Mouse (Mus musculus) C2C12 (cell line): ENCODE measurements around the gene Zfp266.

Experiments used
- CEBPB ChIP-seq: IDR thresholded peaks from one replicate; pipeline ENCODE4 v1.6.1; 2011; ENCODE audit warnings: low read depth, mild to moderate bottlenecking, control low read depth, moderate library complexity
- CTCF ChIP-seq: IDR thresholded peaks from one replicate; pipeline ENCODE4 v1.5.1; 2011; ENCODE audit not compliant: control insufficient read depth, insufficient read depth, insufficient read length
- FOSL1 ChIP-seq: IDR thresholded peaks from one replicate; pipeline ENCODE4 v1.8.0; 2011; ENCODE audit warnings: mild to moderate bottlenecking, low read length; ENCODE audit not compliant: poor library complexity, insufficient read depth, severe bottlenecking
- MAX ChIP-seq: IDR thresholded peaks from one replicate; pipeline ENCODE4 v1.6.1; 2011; ENCODE audit warnings: mild to moderate bottlenecking, control low read depth
- USF1 ChIP-seq: IDR thresholded peaks from one replicate; pipeline ENCODE4 v1.6.1; 2011; ENCODE audit warnings: low read depth, mild to moderate bottlenecking, control low read depth, moderate library complexity

DNA sequence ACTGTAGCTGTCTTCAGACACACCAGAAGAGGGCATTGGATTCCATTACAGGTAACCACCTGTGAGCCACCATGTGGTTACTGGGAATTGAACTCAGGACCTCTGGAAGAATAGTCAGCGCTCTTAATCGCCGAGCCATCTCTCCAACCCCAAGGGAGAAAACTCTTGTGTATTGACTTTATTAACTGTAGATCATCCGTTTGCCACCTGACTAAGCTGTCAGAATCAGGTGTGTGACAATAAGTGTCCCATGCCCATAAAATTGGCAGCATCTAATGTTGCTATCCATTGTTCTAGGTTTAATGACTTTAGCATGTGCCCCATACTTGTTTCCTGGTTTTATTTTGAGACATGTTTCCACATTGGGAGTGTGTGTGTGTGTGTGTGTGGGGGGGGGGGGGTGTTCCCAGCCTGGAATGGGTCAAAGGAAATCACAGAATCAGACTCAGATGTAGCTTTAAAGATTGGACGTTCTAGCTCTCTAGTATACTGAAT is 30.6 kb upstream of the Zfp266 start:
- no peak for TF ChIP-seq CTCF
- no peak for TF ChIP-seq USF1
- no peak for TF ChIP-seq MAX
- TF ChIP-seq FOSL1, result no peak
- no peak for TF ChIP-seq CEBPB
